Mouse (Mus musculus) heart, embryonic 13.5 days (tissue): ENCODE data around the gene Cpeb1. TPM values are rescaled to one million over a fixed set of nuclear protein-coding genes. Genes with fewer than 3 reads are reported as not detected.

ENCODE experiments used
- ATAC-seq: fragments of 200-750 bp; cut with Nextera tagmentation; 2 replicates; pipeline ENCODE4 v1.8.0; 2017; ENCODE audit warnings: moderate TSS enrichment; ENCODE audit not compliant: insufficient number of reproducible peaks, low FRiP score, low TSS enrichment; ENCODE audit errors: extremely low read depth
- H3K27ac ChIP-seq: fragments of 300-500 bp; sonication (generic); replicated peaks from 2 replicates; pipeline ENCODE4 v1.5.1; 2015; ENCODE audit warnings: moderate library complexity, mild to moderate bottlenecking, inconsistent platforms
- H3K27me3 ChIP-seq: fragments of 300-500 bp; sonication (generic); replicated peaks from 2 replicates; pipeline ENCODE4 v1.6.1; 2015; ENCODE audit warnings: mild to moderate bottlenecking, inconsistent platforms
- H3K36me3 ChIP-seq: fragments of 300-500 bp; sonication (generic); 2 replicates; pipeline ENCODE4 v1.6.1; 2015; ENCODE audit warnings: mild to moderate bottlenecking, inconsistent platforms
- H3K4me1 ChIP-seq: fragments of 300-500 bp; sonication (generic); 2 replicates; pipeline ENCODE4 v1.6.1; 2015; ENCODE audit warnings: inconsistent platforms
- H3K4me2 ChIP-seq: fragments of 300-500 bp; sonication (generic); 2 replicates; pipeline ENCODE4 v1.6.1; 2015; ENCODE audit warnings: inconsistent platforms, mild to moderate bottlenecking, moderate library complexity
- H3K4me3 ChIP-seq: fragments of 300-500 bp; sonication (generic); 2 replicates; pipeline ENCODE4 v1.5.1; 2015; ENCODE audit warnings: moderate library complexity, mild to moderate bottlenecking, inconsistent platforms
- H3K9ac ChIP-seq: fragments of 300-500 bp; sonication (generic); 2 replicates; pipeline ENCODE4 v1.6.1; 2015; ENCODE audit warnings: inconsistent platforms, mild to moderate bottlenecking, moderate library complexity
- H3K9me3 ChIP-seq: fragments of 300-500 bp; sonication (generic); 2 replicates; pipeline ENCODE4 v1.6.1; 2016; ENCODE audit warnings: inconsistent platforms
- WGBS: fragments of 180-500 bp; shearing (Covaris S2); methylation state at CpG from one replicate; pipeline ENCODE4 v1.1.7; 2015; ENCODE audit warnings: mixed read lengths; 5-methylcytosine and 5-hydroxymethylcytosine counted together
- polyA plus RNA-seq: library from polyadenylated mRNA; unstranded; fragments of >200 nt; fragmentation: Nextera tagmentation; extraction: Ambion mirVana; gene quantifications from 2 replicates; pipeline ENCODE4 v1.2.1, GENCODE M21; 2015

Cpeb1 gene
- polyA plus RNA-seq, 1 experiment from 2014 or later: 2.4 TPM

DNA sequence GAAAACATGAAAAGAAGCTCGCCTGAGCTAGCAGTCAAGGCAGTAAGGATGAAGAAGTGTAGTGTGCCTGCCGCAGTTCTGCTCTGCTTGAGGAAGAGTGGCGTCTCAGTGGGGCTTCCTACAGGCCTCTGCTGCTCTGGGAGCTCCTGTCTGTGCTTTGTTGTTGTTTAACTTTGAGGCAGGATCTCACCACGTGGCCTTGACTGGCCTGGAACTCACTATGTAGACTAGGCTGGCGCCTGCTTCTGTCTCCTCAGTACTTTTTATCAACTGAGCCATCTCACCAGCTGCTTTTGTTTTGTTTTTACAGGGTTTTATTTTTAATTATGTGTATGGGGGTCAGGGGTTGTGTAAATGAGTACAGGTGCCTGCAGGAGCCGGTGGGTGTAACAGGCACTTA, 157.1 kb downstream of the Cpeb1 start:
- WGBS: 34% methylated on average over 6 of the region's 6 CpGs
- Histone ChIP-seq H3K9ac (no peak overlapping the region), H3K4me3 (no peak overlapping the region), H3K27me3 (no peaks in the 10 kb centered on the region), H3K27ac (no peak overlapping the region), H3K9me3 (no peaks in the 10 kb centered on the region), H3K4me2 (no peak overlapping the region), H3K36me3 (no peaks in the 10 kb centered on the region), H3K4me1 (0 out of 2 replicates have a peak, but pooled peaks cover 6% of the 10 kb centered on the region)
- ATAC-seq: no peak

Other genes with a start within 250 kb of the Cpeb1 start
- gene Pde8a, start 241.9 kb downstream of the Cpeb1 start, polyA plus RNA-seq: 2.8 and 2.9 TPM in 2 replicates
- 944 and 1,024 TPM in 2 replicates for gene Rps17, start 110.2 kb downstream of the Cpeb1 start, polyA plus RNA-seq
- 3.7 and 4.1 TPM in 2 replicates for gene Ap3b2, start 38.5 kb upstream of the Cpeb1 start, polyA plus RNA-seq
- not detected in 2 replicates for gene BC048679, start 42.8 kb upstream of the Cpeb1 start, polyA plus RNA-seq
- gene Fsd2, start 111.5 kb upstream of the Cpeb1 start, polyA plus RNA-seq: 52.6 and 58.0 TPM in 2 replicates
- gene Whamm, start 115.8 kb upstream of the Cpeb1 start, polyA plus RNA-seq: 4.3 and 4.5 TPM in 2 replicates